Mouse (Mus musculus) gastrocnemius, adult 2 months (tissue): ENCODE measurements around the gene Ceacam1. TPM values are rescaled to one million over a fixed set of nuclear protein-coding genes. Genes with fewer than 3 reads are reported as not detected.
"Not testable (repeated sequence)": the region's sequence is repeated elsewhere in the genome, so short reads cannot be mapped to it uniquely, and the experiment has no call there.

Source experiments
- DNase-seq: peaks from one replicate; pipeline ENCODE4 v3.0.0; 2022
- H3K27ac ChIP-seq: fragments of 200-600 bp; 2 replicates; pipeline ENCODE4 v1.8.1; 2022; ENCODE audit warnings: mild to moderate bottlenecking
- H3K4me3 ChIP-seq: fragments of 200-600 bp; 2 replicates; pipeline ENCODE4 v1.8.1; 2022; ENCODE audit warnings: mild to moderate bottlenecking, moderate library complexity
- CTCF ChIP-seq: fragments of 200-600 bp; IDR thresholded peaks from 2 replicates; pipeline ENCODE4 v1.8.1; 2022; ENCODE audit warnings: antibody characterized with exemption, mild to moderate bottlenecking, moderate library complexity
- intact Hi-C: fragments of 180-260 bp; cut with DNase I; formaldehyde crosslinking; loops from one replicate; pipeline ENCODE4 v1.15.1; 2025
- total RNA-seq, 2 experiments: library from RNA; stranded (reverse); gene quantifications; 2 replicates each; pipeline ENCODE4 v1.2.3; 2021

The Ceacam1 gene
- total RNA-seq, 2 experiments from 2014 or later: 4.0 to 6.2 TPM

GRCm38 (mm10) chr7:25434654-25435545 lies 42.5 kb downstream of the Ceacam1 start:
- Histone ChIP-seq H3K27ac (peak overlapping the region; percentile 84), H3K4me3 (peak overlapping the region; percentile 5; the same call in 1 of the 2 replicates)
- intact Hi-C loops: no loop called here
- no peak for DNase-seq
- no peak for TF ChIP-seq CTCF

GRCm38 (mm10) chr7:25433781-25434560 lies 43.4 kb downstream of the Ceacam1 start:
- no peak for DNase-seq
- Histone ChIP-seq H3K4me3 (no peak overlapping the region), H3K27ac (peak overlapping the region; percentile 84)
- intact Hi-C loops: no loop called here
- no peak for TF ChIP-seq CTCF

GRCm38 (mm10) chr7:25433007-25433541 lies 44.3 kb downstream of the Ceacam1 start:
- intact Hi-C loops: no loop called here
- no peak for TF ChIP-seq CTCF
- H3K27ac ChIP-seq: peak overlapping the region; percentile 84
- H3K4me3 ChIP-seq: no peak overlapping the region
- no peak for DNase-seq

- no peak for DNase-seq
- intact Hi-C loops: no loop called here
- TF ChIP-seq CTCF: no peak
- H3K27ac ChIP-seq: peak overlapping the region; percentile 84
- H3K4me3 ChIP-seq: no peak overlapping the region
Observed at GRCm38 (mm10) chr7:25432381-25432780, 45.0 kb downstream of the Ceacam1 start.

- Histone ChIP-seq H3K4me3 (no peak overlapping the region), H3K27ac (peak overlapping the region; percentile 20; the same call in 1 of the 2 replicates)
- intact Hi-C loops: no loop called here
- TF ChIP-seq CTCF: no peak
- DNase-seq: no peak
Observed at GRCm38 (mm10) chr7:25429886-25430784, 47.3 kb downstream of the Ceacam1 start.

- intact Hi-C loops: no loop called here
- no peak overlapping the region for H3K4me3 ChIP-seq
- no peak for TF ChIP-seq CTCF
- peak overlapping the region; percentile 20 for H3K27ac ChIP-seq
- no peak for DNase-seq
Observed at GRCm38 (mm10) chr7:25428321-25428720, 49.1 kb downstream of the Ceacam1 start.

- no peak overlapping the region for H3K4me3 ChIP-seq
- H3K27ac ChIP-seq: no peak overlapping the region
- intact Hi-C loops: no loop called here
- no peak for TF ChIP-seq CTCF
- no peak for DNase-seq
Observed at GRCm38 (mm10) chr7:25427144-25427543, 50.3 kb downstream of the Ceacam1 start.

- peak; percentile 32 for TF ChIP-seq CTCF
- DNase-seq, H3K27ac ChIP-seq, intact Hi-C loops, H3K4me3 ChIP-seq: not testable (repeated sequence)
Observed at GRCm38 (mm10) chr7:25426380-25426779, 51.0 kb downstream of the Ceacam1 start.

- intact Hi-C loops: loop anchor here (1.0 to 5.0 kb wide), 3 partner anchors 55 to 173 kb away; no protein-coding TSS in a partner anchor
- Histone ChIP-seq H3K27ac (no peak overlapping the region), H3K4me3 (no peak overlapping the region)
- peak; percentile 80 for TF ChIP-seq CTCF
- peak; percentile 77 for DNase-seq
Observed at GRCm38 (mm10) chr7:25424429-25424828, 53.0 kb downstream of the Ceacam1 start.

GRCm38 (mm10) chr7:25422286-25422841 lies 55.0 kb downstream of the Ceacam1 start:
- intact Hi-C loops: loop anchor here (5.0 kb wide), 1 partner anchor 175 kb away; no protein-coding TSS in a partner anchor
- TF ChIP-seq CTCF: no peak
- no peak for DNase-seq
- no peak overlapping the region for H3K4me3 ChIP-seq
- no peak overlapping the region for H3K27ac ChIP-seq

- Histone ChIP-seq H3K4me3 (no peak overlapping the region), H3K27ac (no peak overlapping the region)
- TF ChIP-seq CTCF: no peak
- intact Hi-C loops: loop anchor here (5.0 kb wide), 1 partner anchor 177 kb away; no protein-coding TSS in a partner anchor
- no peak for DNase-seq
Observed at GRCm38 (mm10) chr7:25419943-25420342, 57.5 kb downstream of the Ceacam1 start.

- no peak for DNase-seq
- no peak for TF ChIP-seq CTCF
Observed at GRCm38 (mm10) chr7:25419536-25419935, 57.9 kb downstream of the Ceacam1 start.

More at GRCm38 (mm10) chr7:25419536-25419935, 57.9 kb downstream of the Ceacam1 start:
- Histone ChIP-seq H3K27ac (no peak overlapping the region), H3K4me3 (no peak overlapping the region)
- intact Hi-C loops: no loop called here
